Mouse (Mus musculus) limb, embryonic 13.5 days (tissue): ENCODE measurements around the gene Nkiras2. TPM values are rescaled to one million over a fixed set of nuclear protein-coding genes. Genes with fewer than 3 reads are reported as not detected.
A peak's percentile ranks its signal among the peaks of the same experiment; 100 is the strongest.
"Not testable (repeated sequence)": the region's sequence is repeated elsewhere in the genome, so short reads cannot be mapped to it uniquely, and the experiment has no call there.

Experiments
- ATAC-seq: fragments of 200-750 bp; cut with Nextera tagmentation; 2 replicates; pipeline ENCODE4 v1.8.0; 2017; ENCODE audit warnings: low read depth, moderate number of reproducible peaks, moderate TSS enrichment; ENCODE audit not compliant: low FRiP score
- H3K27ac ChIP-seq: fragments of 300-500 bp; sonication (generic); 2 replicates; pipeline ENCODE4 v1.5.1; 2015; ENCODE audit warnings: inconsistent platforms, mild to moderate bottlenecking, moderate library complexity
- H3K27me3 ChIP-seq: fragments of 300-500 bp; sonication (generic); 2 replicates; pipeline ENCODE4 v1.6.1; 2015; ENCODE audit warnings: mild to moderate bottlenecking, inconsistent platforms
- H3K36me3 ChIP-seq: fragments of 300-500 bp; sonication (generic); 2 replicates; pipeline ENCODE4 v1.6.1; 2015; ENCODE audit warnings: inconsistent platforms, mild to moderate bottlenecking, moderate library complexity
- H3K4me1 ChIP-seq: fragments of 300-500 bp; sonication (generic); 2 replicates; pipeline ENCODE4 v1.6.1; 2015; ENCODE audit warnings: inconsistent platforms
- H3K4me2 ChIP-seq: fragments of 300-500 bp; sonication (generic); replicated peaks from 2 replicates; pipeline ENCODE4 v1.6.1; 2015; ENCODE audit warnings: inconsistent platforms, mild to moderate bottlenecking, moderate library complexity
- H3K4me3 ChIP-seq: fragments of 300-500 bp; sonication (generic); 2 replicates; pipeline ENCODE4 v1.5.1; 2015; ENCODE audit warnings: moderate library complexity, mild to moderate bottlenecking, inconsistent platforms
- H3K9ac ChIP-seq: fragments of 300-500 bp; sonication (generic); 2 replicates; pipeline ENCODE4 v1.6.1; 2015; ENCODE audit warnings: mild to moderate bottlenecking, inconsistent platforms
- H3K9me3 ChIP-seq: fragments of 300-500 bp; sonication (generic); 2 replicates; pipeline ENCODE4 v1.6.1; 2016; ENCODE audit warnings: inconsistent platforms
- WGBS: fragments of 180-500 bp; shearing (Covaris S2); methylation state at CpG from one replicate; pipeline ENCODE4 v1.1.7; 2015; 5-methylcytosine and 5-hydroxymethylcytosine counted together
- polyA plus RNA-seq: library from polyadenylated mRNA; unstranded; fragments of >200 nt; fragmentation: Nextera tagmentation; extraction: Ambion mirVana; gene quantifications from 2 replicates; pipeline ENCODE4 v1.2.1, GENCODE M21; 2015

Nkiras2 gene
- polyA plus RNA-seq, 1 experiment from 2014 or later: 81.6 TPM

DNA sequence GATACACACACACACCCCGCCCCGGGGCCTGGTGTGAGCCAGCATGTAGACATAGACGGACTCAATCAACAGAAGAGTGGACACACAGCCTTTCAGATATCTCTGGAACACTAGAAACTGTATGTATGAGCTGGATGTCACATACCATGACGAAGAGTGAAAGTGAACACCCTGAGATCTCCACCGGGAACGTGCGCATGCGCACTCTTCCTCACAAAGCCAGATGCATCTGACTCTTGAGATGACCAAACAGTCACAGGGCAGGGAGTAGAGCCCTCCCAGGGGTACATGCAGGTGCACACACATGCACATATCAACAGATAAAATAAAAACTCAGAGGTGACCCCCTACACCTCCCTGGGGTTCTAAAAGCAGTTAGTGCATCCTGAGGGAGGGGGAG, 29.4 kb downstream of the Nkiras2 start:
- 85% methylated on average over 8 of the region's 8 CpGs for WGBS
- H3K9ac ChIP-seq: no peak overlapping the region
- peaks cover 15% of the 10 kb centered on the region for H3K4me1 ChIP-seq
- H3K27ac ChIP-seq: no peak overlapping the region
- no peak overlapping the region for H3K4me2 ChIP-seq
- H3K4me3 ChIP-seq: no peak overlapping the region
- H3K27me3 ChIP-seq: peaks cover 45% of the 10 kb centered on the region
- no peaks in the 10 kb centered on the region for H3K36me3 ChIP-seq
- no peak for ATAC-seq
- no peaks in the 10 kb centered on the region for H3K9me3 ChIP-seq

- peaks cover 44% of the 10 kb centered on the region for H3K27me3 ChIP-seq
- peaks cover 4% of the 10 kb centered on the region for H3K4me1 ChIP-seq
- no peak overlapping the region for H3K27ac ChIP-seq
- WGBS: 17% methylated on average over 8 of the region's 8 CpGs
- no peaks in the 10 kb centered on the region for H3K9me3 ChIP-seq
- H3K9ac ChIP-seq: no peak overlapping the region
- no peaks in the 10 kb centered on the region for H3K36me3 ChIP-seq
- no peak overlapping the region for H3K4me2 ChIP-seq
- no peak for ATAC-seq
- H3K4me3 ChIP-seq: no peak overlapping the region
Measured at GRCm38 (mm10) chr11:100651205-100651604, 32.2 kb downstream of the Nkiras2 start.

- 35% methylated on average over 3 of the region's 3 CpGs for WGBS
- H3K27me3 ChIP-seq: peaks cover 44% of the 10 kb centered on the region
Measured at GRCm38 (mm10) chr11:100651748-100652147, 32.7 kb downstream of the Nkiras2 start.

GRCm38 (mm10) chr11:100655589-100655988, 36.5 kb downstream of the Nkiras2 start:
- H3K36me3 ChIP-seq, H3K9ac ChIP-seq, H3K9me3 ChIP-seq, ATAC-seq, H3K27ac ChIP-seq, H3K4me2 ChIP-seq, H3K4me1 ChIP-seq, H3K4me3 ChIP-seq: not testable (repeated sequence)
- H3K27me3 ChIP-seq: peaks cover 16% of the 10 kb centered on the region
- 59% methylated on average over 3 of the region's 3 CpGs for WGBS

More at GRCm38 (mm10) chr11:100651748-100652147, 32.7 kb downstream of the Nkiras2 start:
- Histone ChIP-seq H3K4me1 (peaks cover 10% of the 10 kb centered on the region), H3K9me3 (no peaks in the 10 kb centered on the region), H3K36me3 (no peaks in the 10 kb centered on the region), H3K27ac (no peak overlapping the region), H3K4me2 (no peak overlapping the region), H3K9ac (no peak overlapping the region; the same call in 1 of the 2 replicates), H3K4me3 (no peak overlapping the region)
- no peak for ATAC-seq

DNA sequence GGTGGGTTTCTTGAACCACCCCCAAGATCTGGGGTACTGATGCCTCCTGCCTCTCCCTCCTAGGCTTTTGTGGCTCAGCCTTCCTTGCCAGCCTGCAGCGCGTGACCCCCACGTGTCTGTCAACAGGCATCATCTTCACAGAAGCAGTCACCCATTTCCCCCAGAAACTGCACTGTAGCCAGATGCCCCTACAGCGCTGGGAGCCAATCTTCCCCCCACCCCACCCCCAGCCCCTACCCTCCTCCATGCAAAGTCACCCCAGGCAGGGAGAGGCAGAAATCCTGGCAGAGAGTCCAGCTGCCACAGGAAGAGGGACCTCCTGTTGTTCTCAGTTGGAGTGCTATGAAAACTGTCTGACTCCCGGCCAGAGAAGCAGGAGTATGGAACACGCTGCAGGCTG, 37.4 kb downstream of the Nkiras2 start:
- H3K4me3 ChIP-seq: no peak overlapping the region
- no peak overlapping the region for H3K27ac ChIP-seq
- no peak overlapping the region for H3K4me2 ChIP-seq
- 0 out of 2 replicates have a peak overlapping the region, but pooled peaks have one; percentile 8 for H3K9ac ChIP-seq
- no peaks in the 10 kb centered on the region for H3K9me3 ChIP-seq
- 0 out of 2 replicates have a peak, but pooled peaks have one; percentile 15 for ATAC-seq
- H3K27me3 ChIP-seq: peaks cover 8% of the 10 kb centered on the region
- H3K36me3 ChIP-seq: no peaks in the 10 kb centered on the region
- H3K4me1 ChIP-seq: peaks cover 7% of the 10 kb centered on the region
- WGBS: 11% methylated on average over 6 of the region's 6 CpGs

DNA sequence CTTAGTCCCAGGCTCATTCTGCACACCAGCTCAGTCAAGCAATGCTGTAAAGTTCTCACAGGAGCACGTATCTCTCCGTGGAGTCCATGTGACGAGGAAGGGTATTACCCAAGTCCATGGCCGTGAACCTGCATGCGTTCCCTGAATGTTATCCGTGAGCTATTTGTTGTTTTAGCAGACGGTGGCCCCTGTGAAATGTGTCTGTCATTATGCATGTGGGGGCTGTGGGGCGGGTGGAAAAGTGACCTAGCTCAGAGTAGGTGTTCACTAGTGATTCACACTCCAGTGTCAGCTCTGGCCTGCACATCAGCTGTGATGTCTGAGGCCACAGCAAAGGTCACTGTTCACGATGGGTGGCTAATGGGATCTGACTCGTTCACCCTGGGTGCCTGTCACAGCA, 40.8 kb downstream of the Nkiras2 start:
- whole genome bisulfite sequencing: 60% methylated on average over 10 of the region's 10 CpGs
- H3K4me2 ChIP-seq: no peak overlapping the region
- no peak overlapping the region for H3K4me3 ChIP-seq
- no peak for ATAC-seq
- H3K27me3 ChIP-seq: no peaks in the 10 kb centered on the region
- peaks cover 6% of the 10 kb centered on the region for H3K4me1 ChIP-seq
- no peak overlapping the region for H3K9ac ChIP-seq
- no peak overlapping the region for H3K27ac ChIP-seq
- H3K9me3 ChIP-seq: no peaks in the 10 kb centered on the region
- H3K36me3 ChIP-seq: no peaks in the 10 kb centered on the region

- peaks cover 10% of the 10 kb centered on the region for H3K4me1 ChIP-seq
- H3K36me3 ChIP-seq: no peaks in the 10 kb centered on the region
- no peak overlapping the region for H3K9ac ChIP-seq
- peaks cover 20% of the 10 kb centered on the region; the same call in 1 of the 2 replicates for H3K27me3 ChIP-seq
- no peak overlapping the region for H3K4me2 ChIP-seq
- no peak overlapping the region for H3K27ac ChIP-seq
- H3K9me3 ChIP-seq: no peaks in the 10 kb centered on the region
- ATAC-seq: no peak
- H3K4me3 ChIP-seq: no peak overlapping the region
- WGBS: 46% methylated on average over 1 of the region's 1 CpGs
Measured at GRCm38 (mm10) chr11:100671049-100671448, 52.0 kb downstream of the Nkiras2 start.

DNA sequence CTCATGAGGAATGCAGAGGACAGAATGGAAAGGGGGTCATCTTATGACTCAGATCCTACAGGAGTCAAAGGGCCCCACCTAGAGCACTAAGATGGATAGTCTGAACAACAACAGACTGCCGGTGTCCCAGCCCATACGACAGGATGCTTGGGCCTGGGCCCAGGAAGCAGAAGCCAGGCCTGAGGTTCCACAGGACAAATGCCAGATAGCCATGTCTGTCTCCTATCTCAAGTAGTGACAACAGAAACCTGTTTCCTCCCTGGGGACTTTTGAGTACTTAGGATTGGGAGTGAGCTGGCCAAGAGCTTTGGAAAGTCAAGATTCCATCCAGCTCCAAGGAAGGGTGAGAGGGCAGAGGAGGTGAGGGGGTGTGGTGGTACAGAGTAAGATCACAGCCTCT, 52.9 kb downstream of the Nkiras2 start:
- Histone ChIP-seq H3K4me2 (no peak overlapping the region), H3K9me3 (no peaks in the 10 kb centered on the region), H3K27ac (no peak overlapping the region), H3K36me3 (no peaks in the 10 kb centered on the region), H3K9ac (no peak overlapping the region), H3K4me3 (no peak overlapping the region), H3K27me3 (peaks cover 20% of the 10 kb centered on the region; the same call in 1 of the 2 replicates), H3K4me1 (peaks cover 10% of the 10 kb centered on the region)
- ATAC-seq: no peak
- WGBS: 69% methylated on average over 2 of the region's 2 CpGs

DNA sequence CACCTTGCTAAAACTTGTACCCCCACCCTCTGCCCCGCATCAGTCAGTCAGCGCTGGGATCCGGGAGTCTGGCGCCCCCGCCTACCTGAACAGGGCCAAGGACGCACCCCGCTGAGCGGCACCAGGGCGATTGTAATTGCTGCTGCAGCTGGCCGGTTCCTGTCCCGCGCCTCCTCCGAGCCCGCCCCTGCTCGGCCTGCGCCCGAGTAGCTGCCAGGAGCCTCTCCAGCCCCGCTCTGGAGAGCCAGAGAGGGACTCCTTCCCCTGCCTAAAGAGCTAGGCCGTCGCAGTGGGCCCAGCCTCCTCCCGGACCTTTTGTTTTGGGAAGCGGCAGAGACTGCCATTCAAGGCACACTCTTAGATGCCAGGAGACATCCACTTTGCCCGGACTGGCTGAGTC, 54.1 kb downstream of the Nkiras2 start:
- H3K4me1 ChIP-seq: peaks cover 13% of the 10 kb centered on the region
- no peaks in the 10 kb centered on the region for H3K36me3 ChIP-seq
- H3K27ac ChIP-seq: no peak overlapping the region
- ATAC-seq: peak; percentile 57; the same call in 1 of the 2 replicates
- peak overlapping the region; percentile 25 for H3K4me3 ChIP-seq
- H3K9me3 ChIP-seq: no peaks in the 10 kb centered on the region
- H3K27me3 ChIP-seq: peaks cover 20% of the 10 kb centered on the region
- H3K4me2 ChIP-seq: peak overlapping the region; percentile 55
- 1% methylated on average over 23 of the region's 23 CpGs for WGBS
- H3K9ac ChIP-seq: peak overlapping the region; percentile 62

Other genes with a start within 250 kb of the Nkiras2 start
- 62.7 and 73.6 TPM in 2 replicates for gene Jup, start 221.5 kb upstream of the Nkiras2 start, polyA plus RNA-seq
- 77.1 and 81.9 TPM in 2 replicates for gene P3h4, start 204.4 kb upstream of the Nkiras2 start, polyA plus RNA-seq
- 169 and 170 TPM in 2 replicates for gene Fkbp10, start 203.5 kb upstream of the Nkiras2 start, polyA plus RNA-seq
- gene Nt5c3b, start 177.4 kb upstream of the Nkiras2 start, polyA plus RNA-seq: 176 and 181 TPM in 2 replicates
- gene Klhl10, start 177.3 kb upstream of the Nkiras2 start, polyA plus RNA-seq: 1.0 and 1.6 TPM in 2 replicates
- gene Klhl11, start 146.5 kb upstream of the Nkiras2 start, polyA plus RNA-seq: 10.8 and 12.6 TPM in 2 replicates
- 139 and 160 TPM in 2 replicates for gene Acly, start 91.2 kb upstream of the Nkiras2 start, polyA plus RNA-seq
- gene Ttc25, start 73.6 kb upstream of the Nkiras2 start, polyA plus RNA-seq: 0.61 and 0.69 TPM in 2 replicates
- gene Cnp, start 44.3 kb upstream of the Nkiras2 start, polyA plus RNA-seq: 31.7 and 33.2 TPM in 2 replicates
- gene Dnajc7, start 924 bp downstream of the Nkiras2 start, polyA plus RNA-seq: 280 and 283 TPM in 2 replicates
- 0.75 and 1.1 TPM in 2 replicates for gene Zfp385c, start 73.2 kb downstream of the Nkiras2 start, polyA plus RNA-seq
- gene Dhx58, start 85.0 kb downstream of the Nkiras2 start, polyA plus RNA-seq: 2.9 and 3.7 TPM in 2 replicates
- gene Kat2a, start 93.2 kb downstream of the Nkiras2 start, polyA plus RNA-seq: 53.6 and 53.8 TPM in 2 replicates
- 0.46 TPM in 1 of 2 replicates, not detected in the other for gene Hspb9, start 94.6 kb downstream of the Nkiras2 start, polyA plus RNA-seq
- 23.2 and 24.5 TPM in 2 replicates for gene Rab5c, start 119.0 kb downstream of the Nkiras2 start, polyA plus RNA-seq
- not detected in 2 replicates for gene Kcnh4, start 140.7 kb downstream of the Nkiras2 start, polyA plus RNA-seq
- gene Hcrt, start 143.7 kb downstream of the Nkiras2 start, polyA plus RNA-seq: not detected in 2 replicates
- 6.6 and 8.0 TPM in 2 replicates for gene Ghdc, start 151.7 kb downstream of the Nkiras2 start, polyA plus RNA-seq
- 18.9 and 19.8 TPM in 2 replicates for gene Stat5b, start 231.5 kb downstream of the Nkiras2 start, polyA plus RNA-seq
- gene Stat5a, start 240.1 kb downstream of the Nkiras2 start, polyA plus RNA-seq: 5.2 and 5.7 TPM in 2 replicates